Mouse (Mus musculus) liver, postnatal 0 days (tissue): ENCODE measurements around the gene Nkain1. TPM values are rescaled to one million over a fixed set of nuclear protein-coding genes. Genes with fewer than 3 reads are reported as not detected.

Source experiments
- ATAC-seq: fragments of 200-750 bp; cut with Nextera tagmentation; 2 replicates; pipeline ENCODE4 v1.8.0; 2017; ENCODE audit warnings: mild to moderate bottlenecking, moderate library complexity
- DNase-seq: peaks from one replicate; pipeline ENCODE4 v3.0.0-alpha.2; 2016
- H3K27ac ChIP-seq: fragments of 300-500 bp; sonication (generic); 2 replicates; pipeline ENCODE4 v1.5.1; 2014; ENCODE audit warnings: antibody characterized with exemption, moderate library complexity, mild to moderate bottlenecking, low read depth
- H3K27me3 ChIP-seq: fragments of 300-500 bp; sonication (generic); 2 replicates; pipeline ENCODE4 v1.6.1; 2014; ENCODE audit warnings: low read length, control low read depth, mixed read lengths; ENCODE audit not compliant: insufficient read depth
- H3K36me3 ChIP-seq: fragments of 300-500 bp; sonication (generic); replicated peaks from 2 replicates; pipeline ENCODE4 v1.6.1; 2014; ENCODE audit warnings: mild to moderate bottlenecking, control low read depth, low read length, moderate library complexity, mixed read lengths; ENCODE audit not compliant: insufficient read depth
- H3K4me1 ChIP-seq: fragments of 300-500 bp; sonication (generic); 2 replicates; pipeline ENCODE4 v1.6.1; 2014; ENCODE audit warnings: antibody characterized with exemption, mild to moderate bottlenecking, control low read depth; ENCODE audit not compliant: insufficient read depth
- H3K4me2 ChIP-seq: fragments of 300-500 bp; sonication (generic); 2 replicates; pipeline ENCODE4 v1.6.1; 2014; ENCODE audit warnings: low read depth, mild to moderate bottlenecking, low read length, moderate library complexity, mixed read lengths
- H3K4me3 ChIP-seq: fragments of 300-500 bp; sonication (generic); 2 replicates; pipeline ENCODE4 v1.5.1; 2014; ENCODE audit warnings: low read depth, low read length
- H3K9ac ChIP-seq: fragments of 300-500 bp; sonication (generic); replicated peaks from 2 replicates; pipeline ENCODE4 v1.6.1; 2014; ENCODE audit warnings: mild to moderate bottlenecking, moderate library complexity
- H3K9me3 ChIP-seq: fragments of 300-500 bp; sonication (generic); 2 replicates; pipeline ENCODE4 v1.6.1; 2016; ENCODE audit warnings: mild to moderate bottlenecking, control low read depth, low read length, mixed read lengths
- CTCF ChIP-seq: sonication (generic); IDR thresholded peaks from 2 replicates; pipeline ENCODE4 v1.5.1; 2016; ENCODE audit warnings: antibody characterized with exemption, low read depth
- EP300 ChIP-seq: IDR thresholded peaks from 2 replicates; pipeline ENCODE4 v1.6.1; 2016; ENCODE audit warnings: antibody characterized with exemption, low read depth, mild to moderate bottlenecking
- WGBS: fragments of 180-500 bp; shearing (Covaris S2); extraction: QIAGEN DNeasy Blood & Tissue Kit; methylation state at CpG from one replicate; pipeline ENCODE4 v1.1.7; 2014; ENCODE audit not compliant: insufficient replicate concordance; 5-methylcytosine and 5-hydroxymethylcytosine counted together
- polyA plus RNA-seq: library from polyadenylated mRNA; unstranded; fragments of >200 nt; fragmentation: Nextera tagmentation; extraction: Ambion mirVana; gene quantifications from 2 replicates; pipeline ENCODE4 v1.2.1, GENCODE M21; 2015

The Nkain1 gene
- 0.12 TPM in 1 of 2 replicates, not detected in the other for polyA plus RNA-seq

- under 1% methylated on average over 20 of the region's 41 CpGs for WGBS
- Histone ChIP-seq H3K4me1 (peaks cover 5% of the 10 kb centered on the region), H3K36me3 (no peaks in the 10 kb centered on the region), H3K9ac (no peak within 1 kb of the TSS; the same call in 1 of the 2 replicates), H3K4me2 (peak within 1 kb of the TSS; percentile 87), H3K27me3 (peaks cover 41% of the 10 kb centered on the region), H3K4me3 (peak within 1 kb of the TSS; percentile 53), H3K9me3 (no peaks in the 10 kb centered on the region), H3K27ac (no peak within 1 kb of the TSS)
- DNase-seq = no peak
- no peak for TF ChIP-seq CTCF
- no peak for TF ChIP-seq EP300
- ATAC-seq = peak; percentile 31; the same call in 1 of the 2 replicates
Observed at GRCm38 (mm10) chr4:130574048-130574413, at the start of gene Nkain1. Gene Nkain1 (minus strand): TSS chr4:130574173.

GRCm38 (mm10) chr4:130578734-130579274 lies 4.8 kb upstream of the Nkain1 start:
- H3K9ac ChIP-seq = no peak overlapping the region
- WGBS = 77% methylated on average over 9 of the region's 9 CpGs
- no peaks in the 10 kb centered on the region for H3K9me3 ChIP-seq
- DNase-seq (no peak), ATAC-seq (no peak)
- H3K4me1 ChIP-seq = no peaks in the 10 kb centered on the region
- no peak overlapping the region for H3K27ac ChIP-seq
- no peaks in the 10 kb centered on the region for H3K36me3 ChIP-seq
- TF ChIP-seq CTCF (no peak), EP300 (no peak)
- no peak overlapping the region for H3K4me2 ChIP-seq
- H3K27me3 ChIP-seq = peaks cover 19% of the 10 kb centered on the region
- no peak overlapping the region for H3K4me3 ChIP-seq

GRCm38 (mm10) chr4:130577081-130577480 lies 3.1 kb upstream of the Nkain1 start:
- Histone ChIP-seq H3K9ac (no peak overlapping the region), H3K27ac (no peak overlapping the region), H3K36me3 (no peaks in the 10 kb centered on the region), H3K9me3 (no peaks in the 10 kb centered on the region), H3K4me1 (peaks cover 5% of the 10 kb centered on the region), H3K27me3 (peaks cover 32% of the 10 kb centered on the region), H3K4me2 (no peak overlapping the region), H3K4me3 (no peak overlapping the region)
- DNase-seq = no peak
- TF ChIP-seq CTCF (no peak), EP300 (no peak)
- ATAC-seq = no peak
- 67% methylated on average over 6 of the region's 6 CpGs for WGBS

- H3K9me3 ChIP-seq = no peaks in the 10 kb centered on the region
- no peak for ATAC-seq
- no peak overlapping the region for H3K27ac ChIP-seq
- H3K27me3 ChIP-seq = peaks cover 38% of the 10 kb centered on the region
- no peak for DNase-seq
- no peaks in the 10 kb centered on the region for H3K36me3 ChIP-seq
- no peak overlapping the region for H3K4me2 ChIP-seq
- TF ChIP-seq EP300 = no peak
- TF ChIP-seq CTCF = no peak
- H3K4me1 ChIP-seq = peaks cover 5% of the 10 kb centered on the region
- WGBS = 48% methylated on average over 13 of the region's 13 CpGs
- H3K4me3 ChIP-seq = no peak overlapping the region
- no peak overlapping the region for H3K9ac ChIP-seq
Observed at GRCm38 (mm10) chr4:130576247-130576931, 2.4 kb upstream of the Nkain1 start.

- Histone ChIP-seq H3K9ac (no peak overlapping the region), H3K27me3 (peaks cover 41% of the 10 kb centered on the region), H3K27ac (no peak overlapping the region), H3K36me3 (no peaks in the 10 kb centered on the region), H3K4me3 (no peak overlapping the region), H3K4me2 (no peak overlapping the region), H3K4me1 (peaks cover 5% of the 10 kb centered on the region), H3K9me3 (no peaks in the 10 kb centered on the region)
- TF ChIP-seq CTCF (no peak), EP300 (no peak)
- ATAC-seq (no peak), DNase-seq (no peak)
- 67% methylated on average over 3 of the region's 3 CpGs for WGBS
Observed at GRCm38 (mm10) chr4:130575533-130575932, 1.6 kb upstream of the Nkain1 start.

- Histone ChIP-seq H3K4me2 (no peak overlapping the region), H3K27me3 (peaks cover 41% of the 10 kb centered on the region), H3K9ac (no peak overlapping the region), H3K27ac (no peak overlapping the region), H3K4me3 (no peak overlapping the region), H3K9me3 (no peaks in the 10 kb centered on the region), H3K4me1 (peaks cover 5% of the 10 kb centered on the region), H3K36me3 (no peaks in the 10 kb centered on the region)
- DNase-seq (no peak), ATAC-seq (no peak)
- 72% methylated on average over 7 of the region's 7 CpGs for WGBS
- TF ChIP-seq EP300 (no peak), CTCF (no peak)
Observed at GRCm38 (mm10) chr4:130574861-130575460, 988 bp upstream of the Nkain1 start.
